Mouse (Mus musculus) intestine, embryonic 15.5 days (tissue): Measurements from ENCODE around the gene Cebpe. TPM values are rescaled to one million over a fixed set of nuclear protein-coding genes. Genes with fewer than 3 reads are reported as not detected.
A peak's percentile ranks its signal among the peaks of the same experiment; 100 is the strongest.

ENCODE experiments used
- ATAC-seq: fragments of 200-750 bp; cut with Nextera tagmentation; 2 replicates; pipeline ENCODE4 v1.8.0; 2017; ENCODE audit warnings: moderate TSS enrichment, moderate library complexity
- H3K27ac ChIP-seq: fragments of 300-500 bp; sonication (generic); 2 replicates; pipeline ENCODE4 v1.5.1; 2015; ENCODE audit warnings: mild to moderate bottlenecking, inconsistent platforms
- H3K27me3 ChIP-seq: fragments of 300-500 bp; sonication (generic); replicated peaks from 2 replicates; pipeline ENCODE4 v1.6.1; 2015; ENCODE audit warnings: inconsistent platforms
- H3K36me3 ChIP-seq: fragments of 300-500 bp; sonication (generic); 2 replicates; pipeline ENCODE4 v1.6.1; 2015; ENCODE audit warnings: inconsistent platforms
- H3K4me1 ChIP-seq: fragments of 300-500 bp; sonication (generic); replicated peaks from 2 replicates; pipeline ENCODE4 v1.6.1; 2015; ENCODE audit warnings: inconsistent platforms
- H3K4me2 ChIP-seq: fragments of 300-500 bp; sonication (generic); replicated peaks from 2 replicates; pipeline ENCODE4 v1.6.1; 2015; ENCODE audit warnings: mild to moderate bottlenecking, inconsistent platforms
- H3K4me3 ChIP-seq: fragments of 300-500 bp; sonication (generic); replicated peaks from 2 replicates; pipeline ENCODE4 v1.5.1; 2015; ENCODE audit warnings: inconsistent platforms
- H3K9ac ChIP-seq: fragments of 300-500 bp; sonication (generic); 2 replicates; pipeline ENCODE4 v1.6.1; 2015; ENCODE audit warnings: inconsistent platforms
- H3K9me3 ChIP-seq: fragments of 300-500 bp; sonication (generic); 2 replicates; pipeline ENCODE4 v1.6.1; 2016; ENCODE audit warnings: inconsistent platforms
- WGBS: fragments of 180-500 bp; shearing (Covaris S2); methylation state at CpG from one replicate; pipeline ENCODE4 v1.1.7; 2015; 5-methylcytosine and 5-hydroxymethylcytosine counted together
- polyA plus RNA-seq: library from polyadenylated mRNA; unstranded; fragments of >200 nt; fragmentation: Nextera tagmentation; extraction: Ambion mirVana; gene quantifications from 2 replicates; pipeline ENCODE4 v1.2.1, GENCODE M21; 2015

The Cebpe gene
- polyA plus RNA-seq, 1 experiment from 2014 or later = 0.19 TPM

- 76% methylated on average over 4 of the region's 4 CpGs for WGBS
- H3K9me3 ChIP-seq = no peaks in the 10 kb centered on the region
- H3K4me1 ChIP-seq = no peaks in the 10 kb centered on the region
- no peak for ATAC-seq
- H3K36me3 ChIP-seq = 0 out of 2 replicates have a peak, but pooled peaks cover 12% of the 10 kb centered on the region
- H3K9ac ChIP-seq = no peak overlapping the region
- no peak overlapping the region for H3K27ac ChIP-seq
- no peaks in the 10 kb centered on the region for H3K27me3 ChIP-seq
- H3K4me2 ChIP-seq = no peak overlapping the region
- no peak overlapping the region for H3K4me3 ChIP-seq
Measured at GRCm38 (mm10) chr14:54696752-54697151, 15.2 kb downstream of the Cebpe start.

- no peaks in the 10 kb centered on the region for H3K4me1 ChIP-seq
- H3K9me3 ChIP-seq = no peaks in the 10 kb centered on the region
- peak; percentile 86 for ATAC-seq
- peaks cover 12% of the 10 kb centered on the region; the same call in 1 of the 2 replicates for H3K36me3 ChIP-seq
- WGBS = 56% methylated on average over 6 of the region's 6 CpGs
- H3K27ac ChIP-seq = no peak overlapping the region; the same call in 1 of the 2 replicates
- H3K9ac ChIP-seq = no peak overlapping the region
- H3K4me3 ChIP-seq = no peak overlapping the region
- H3K27me3 ChIP-seq = no peaks in the 10 kb centered on the region
- no peak overlapping the region for H3K4me2 ChIP-seq
Measured at GRCm38 (mm10) chr14:54695042-54695441, 16.9 kb downstream of the Cebpe start.

GRCm38 (mm10) chr14:54687251-54687650, 24.7 kb downstream of the Cebpe start:
- peaks cover 4% of the 10 kb centered on the region; the same call in 1 of the 2 replicates for H3K36me3 ChIP-seq
- H3K9ac ChIP-seq = peak overlapping the region; percentile 65
- H3K4me1 ChIP-seq = peaks cover 9% of the 10 kb centered on the region; the same call in 1 of the 2 replicates
- H3K9me3 ChIP-seq = no peaks in the 10 kb centered on the region
- H3K4me2 ChIP-seq = peak overlapping the region; percentile 61
- no peaks in the 10 kb centered on the region for H3K27me3 ChIP-seq
- peak overlapping the region; percentile 97 for H3K27ac ChIP-seq
- no peak for ATAC-seq
- H3K4me3 ChIP-seq = peak overlapping the region; percentile 82
- WGBS = 3% methylated on average over 8 of the region's 8 CpGs

- H3K9me3 ChIP-seq = no peaks in the 10 kb centered on the region
- H3K27me3 ChIP-seq = no peaks in the 10 kb centered on the region
- H3K36me3 ChIP-seq = peaks cover 4% of the 10 kb centered on the region; the same call in 1 of the 2 replicates
- H3K4me2 ChIP-seq = peak within 1 kb of the TSS; percentile 72
- peak; percentile 98 for ATAC-seq
- H3K27ac ChIP-seq = peak within 1 kb of the TSS; percentile 97
- under 1% methylated on average over 44 of the region's 44 CpGs for WGBS
- H3K9ac ChIP-seq = peak within 1 kb of the TSS; percentile 96
- H3K4me1 ChIP-seq = peaks cover 9% of the 10 kb centered on the region; the same call in 1 of the 2 replicates
- peak within 1 kb of the TSS; percentile 82 for H3K4me3 ChIP-seq
Measured at GRCm38 (mm10) chr14:54686522-54687143, 25.3 kb downstream of the Cebpe start, which contains the start of gene Acin1. Gene Acin1 (minus strand): TSS chr14:54686931.

GRCm38 (mm10) chr14:54686063-54686521, 25.9 kb downstream of the Cebpe start, which contains the start of gene 1700123O20Rik:
Gene 1700123O20Rik (plus strand): TSS chr14:54686216.
- H3K27ac ChIP-seq = peak within 1 kb of the TSS; percentile 97

GRCm38 (mm10) chr14:54685471-54685870, 26.5 kb downstream of the Cebpe start:
- peak overlapping the region; percentile 72 for H3K4me2 ChIP-seq
- ATAC-seq = no peak
- peak overlapping the region; percentile 82 for H3K4me3 ChIP-seq
- 8% methylated on average over 8 of the region's 8 CpGs for WGBS
- no peaks in the 10 kb centered on the region for H3K27me3 ChIP-seq
- peaks cover 9% of the 10 kb centered on the region; the same call in 1 of the 2 replicates for H3K4me1 ChIP-seq
- H3K9ac ChIP-seq = peak overlapping the region; percentile 96
- H3K36me3 ChIP-seq = 0 out of 2 replicates have a peak, but pooled peaks cover 4% of the 10 kb centered on the region
- H3K9me3 ChIP-seq = no peaks in the 10 kb centered on the region
- H3K27ac ChIP-seq = peak overlapping the region; percentile 97

More at GRCm38 (mm10) chr14:54686063-54686521, 25.9 kb downstream of the Cebpe start, which contains the start of gene 1700123O20Rik:
- peaks cover 4% of the 10 kb centered on the region; the same call in 1 of the 2 replicates for H3K36me3 ChIP-seq
- H3K4me1 ChIP-seq = peaks cover 9% of the 10 kb centered on the region; the same call in 1 of the 2 replicates
- H3K4me3 ChIP-seq = peak within 1 kb of the TSS; percentile 82
- ATAC-seq = peak; percentile 79
- H3K9me3 ChIP-seq = no peaks in the 10 kb centered on the region
- no peaks in the 10 kb centered on the region for H3K27me3 ChIP-seq
- peak within 1 kb of the TSS; percentile 72 for H3K4me2 ChIP-seq
- under 1% methylated on average over 39 of the region's 41 CpGs for WGBS
- peak within 1 kb of the TSS; percentile 96 for H3K9ac ChIP-seq

GRCm38 (mm10) chr14:54682396-54682795, 29.6 kb downstream of the Cebpe start:
- Histone ChIP-seq H3K4me3 (no peak overlapping the region), H3K36me3 (peaks cover 8% of the 10 kb centered on the region; the same call in 1 of the 2 replicates), H3K4me1 (peaks cover 3% of the 10 kb centered on the region; the same call in 1 of the 2 replicates), H3K4me2 (no peak overlapping the region), H3K27ac (no peak overlapping the region), H3K9me3 (no peaks in the 10 kb centered on the region), H3K9ac (no peak overlapping the region), H3K27me3 (no peaks in the 10 kb centered on the region)
- no peak for ATAC-seq
- 91% methylated on average over 3 of the region's 3 CpGs for WGBS

GRCm38 (mm10) chr14:54678657-54679304, 33.2 kb downstream of the Cebpe start:
- Histone ChIP-seq H3K9me3 (no peaks in the 10 kb centered on the region), H3K4me1 (no peaks in the 10 kb centered on the region), H3K36me3 (peaks cover 20% of the 10 kb centered on the region; the same call in 1 of the 2 replicates), H3K4me3 (no peak overlapping the region), H3K27ac (no peak overlapping the region), H3K9ac (no peak overlapping the region), H3K4me2 (no peak overlapping the region), H3K27me3 (no peaks in the 10 kb centered on the region)
- WGBS = 79% methylated on average over 16 of the region's 16 CpGs
- no peak for ATAC-seq

GRCm38 (mm10) chr14:54676290-54676689, 35.7 kb downstream of the Cebpe start:
- no peak for ATAC-seq
- no peak overlapping the region for H3K9ac ChIP-seq
- no peak overlapping the region for H3K4me3 ChIP-seq
- no peaks in the 10 kb centered on the region for H3K4me1 ChIP-seq
- no peak overlapping the region for H3K27ac ChIP-seq
- H3K4me2 ChIP-seq = no peak overlapping the region
- H3K36me3 ChIP-seq = peaks cover 26% of the 10 kb centered on the region
- 85% methylated on average over 5 of the region's 5 CpGs for WGBS
- H3K9me3 ChIP-seq = no peaks in the 10 kb centered on the region
- no peaks in the 10 kb centered on the region for H3K27me3 ChIP-seq

GRCm38 (mm10) chr14:54674317-54674716, 37.7 kb downstream of the Cebpe start:
- Histone ChIP-seq H3K4me1 (no peaks in the 10 kb centered on the region), H3K9me3 (no peaks in the 10 kb centered on the region), H3K4me2 (no peak overlapping the region), H3K36me3 (peaks cover 26% of the 10 kb centered on the region), H3K27me3 (no peaks in the 10 kb centered on the region), H3K4me3 (no peak overlapping the region), H3K9ac (no peak overlapping the region), H3K27ac (no peak overlapping the region)
- 69% methylated on average over 2 of the region's 2 CpGs for WGBS
- ATAC-seq = no peak

GRCm38 (mm10) chr14:54669381-54669780, 42.6 kb downstream of the Cebpe start:
- no peak overlapping the region for H3K9ac ChIP-seq
- ATAC-seq = no peak
- H3K27me3 ChIP-seq = no peaks in the 10 kb centered on the region
- no peak overlapping the region for H3K4me2 ChIP-seq
- H3K4me3 ChIP-seq = no peak overlapping the region
- H3K9me3 ChIP-seq = no peaks in the 10 kb centered on the region
- 75% methylated on average over 4 of the region's 4 CpGs for WGBS
- no peaks in the 10 kb centered on the region for H3K4me1 ChIP-seq
- H3K27ac ChIP-seq = no peak overlapping the region
- peaks cover 30% of the 10 kb centered on the region for H3K36me3 ChIP-seq

GRCm38 (mm10) chr14:54664477-54665222, 47.3 kb downstream of the Cebpe start:
- H3K27ac ChIP-seq = no peak overlapping the region
- no peak overlapping the region for H3K4me2 ChIP-seq
- H3K4me1 ChIP-seq = no peaks in the 10 kb centered on the region
- no peaks in the 10 kb centered on the region for H3K9me3 ChIP-seq
- 91% methylated on average over 10 of the region's 10 CpGs for WGBS
- no peak overlapping the region for H3K9ac ChIP-seq
- H3K4me3 ChIP-seq = no peak overlapping the region
- peaks cover 57% of the 10 kb centered on the region for H3K36me3 ChIP-seq
- no peak for ATAC-seq
- no peaks in the 10 kb centered on the region for H3K27me3 ChIP-seq
